Mouse (Mus musculus) bone marrow macrophage, adult 2 months (primary cell): ENCODE results near the gene Samd4b.

Experiments used
- CTCF ChIP-seq: IDR thresholded peaks from 2 replicates; pipeline ENCODE4 v1.5.1; 2012; ENCODE audit warnings: low read depth, mild to moderate bottlenecking, low read length, moderate library complexity
- POLR2A ChIP-seq: IDR thresholded peaks from 2 replicates; pipeline ENCODE4 v1.6.1; 2012; ENCODE audit warnings: mild to moderate bottlenecking, low read depth, low read length, borderline replicate concordance

DNA sequence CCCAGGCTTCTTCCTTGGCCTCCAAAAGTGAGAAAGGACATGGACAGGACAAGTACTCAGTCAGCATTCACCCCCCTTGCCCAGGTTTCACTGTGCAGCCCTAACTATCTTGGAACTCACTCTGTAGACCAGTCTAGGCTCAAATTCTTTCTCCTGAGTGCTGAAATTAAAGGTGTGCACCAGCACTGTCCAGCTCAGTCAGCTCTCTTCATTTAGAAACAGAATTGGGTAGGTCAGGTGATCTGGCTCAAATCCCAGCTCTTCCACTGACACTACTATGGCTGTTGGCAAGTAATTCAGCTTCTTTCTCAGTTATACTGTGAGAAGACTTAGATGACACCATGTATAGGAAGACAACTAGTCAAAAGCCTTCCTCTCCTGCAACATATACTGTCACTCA, 170.2 kb downstream of the Samd4b start:
- TF ChIP-seq CTCF (no peak), POLR2A (no peak)
